Mouse (Mus musculus) left cerebral cortex, adult 8-10 months (tissue): ENCODE measurements around the gene Tmem267. TPM values are rescaled to one million over a fixed set of nuclear protein-coding genes. Genes with fewer than 3 reads are reported as not detected.
"Not testable (repeated sequence)": the region's sequence is repeated elsewhere in the genome, so short reads cannot be mapped to it uniquely, and the experiment has no call there.

Source experiments
- DNase-seq, 2 experiments: peaks; one replicate each; pipeline ENCODE4 v3.0.0; 2022; ENCODE audit warnings: low spot score in 2 of 2
- total RNA-seq, 4 experiments: library from RNA; stranded (reverse); gene quantifications; 2 replicates each; pipeline ENCODE4 v1.2.4; 2022

Gene Tmem267
- total RNA-seq, 4 experiments from 2014 or later: 18.8 to 24.9 (median 22.3) TPM

GRCm38 (mm10) chr13:119618841-119619240, 131.0 kb downstream of the Tmem267 start:
- no peak for DNase-seq

GRCm38 (mm10) chr13:119619735-119620134, 131.9 kb downstream of the Tmem267 start:
- no peak for DNase-seq

- DNase-seq: no peak
These were observed 135.8 kb downstream of the Tmem267 start, which contains the start of gene Ccl28 for GRCm38 (mm10) chr13:119623634-119624033. Ccl28 (plus strand) TSS chr13:119623819.

- not testable (repeated sequence) for DNase-seq
These were observed 138.1 kb downstream of the Tmem267 start for GRCm38 (mm10) chr13:119625952-119626351.

GRCm38 (mm10) chr13:119631482-119632155, 143.8 kb downstream of the Tmem267 start:
- DNase-seq: peak; percentile 53 to 84

GRCm38 (mm10) chr13:119632156-119632548, 144.3 kb downstream of the Tmem267 start:
- DNase-seq: no peak

- no peak for DNase-seq
These were observed 147.7 kb downstream of the Tmem267 start for GRCm38 (mm10) chr13:119635496-119635895.

- no peak for DNase-seq
These were observed 150.0 kb downstream of the Tmem267 start for GRCm38 (mm10) chr13:119637837-119638236.

GRCm38 (mm10) chr13:119638449-119638848, 150.6 kb downstream of the Tmem267 start:
- no peak for DNase-seq

GRCm38 (mm10) chr13:119639302-119639701, 151.5 kb downstream of the Tmem267 start:
- DNase-seq: no peak

- no peak for DNase-seq
These were observed 152.7 kb downstream of the Tmem267 start for GRCm38 (mm10) chr13:119640504-119640903.

GRCm38 (mm10) chr13:119641145-119641544, 153.3 kb downstream of the Tmem267 start:
- no peak for DNase-seq

- DNase-seq: no peak
These were observed 156.9 kb downstream of the Tmem267 start for GRCm38 (mm10) chr13:119644769-119645168.

- DNase-seq: no peak
These were observed 158.7 kb downstream of the Tmem267 start for GRCm38 (mm10) chr13:119646511-119646910.

GRCm38 (mm10) chr13:119648891-119649698, 161.3 kb downstream of the Tmem267 start:
- peak; percentile 23 to 80 for DNase-seq

GRCm38 (mm10) chr13:119649699-119650046, 161.8 kb downstream of the Tmem267 start:
- no peak for DNase-seq

- no peak for DNase-seq
These were observed 166.9 kb downstream of the Tmem267 start for GRCm38 (mm10) chr13:119654734-119655133.

- DNase-seq: no peak
These were observed 168.4 kb downstream of the Tmem267 start for GRCm38 (mm10) chr13:119656246-119656645.

- no peak for DNase-seq
These were observed 169.1 kb downstream of the Tmem267 start for GRCm38 (mm10) chr13:119656846-119657416.
